Mouse (Mus musculus) intestine, postnatal 0 days (tissue): ENCODE results near the gene Lrfn3. TPM values are rescaled to one million over a fixed set of nuclear protein-coding genes. Genes with fewer than 3 reads are reported as not detected.
A peak's percentile ranks its signal among the peaks of the same experiment; 100 is the strongest.

Source experiments
- ATAC-seq: fragments of 200-750 bp; cut with Nextera tagmentation; 2 replicates; pipeline ENCODE4 v1.8.0; 2017; ENCODE audit warnings: mild to moderate bottlenecking, moderate TSS enrichment, moderate library complexity
- H3K27ac ChIP-seq: fragments of 300-500 bp; sonication (generic); 2 replicates; pipeline ENCODE4 v1.5.1; 2014; ENCODE audit warnings: mild to moderate bottlenecking, low read depth, low read length, moderate library complexity
- H3K27me3 ChIP-seq: fragments of 300-500 bp; sonication (generic); replicated peaks from 2 replicates; pipeline ENCODE4 v1.6.1; 2014; ENCODE audit warnings: low read length, mixed read lengths; ENCODE audit not compliant: control insufficient read depth, insufficient read depth
- H3K36me3 ChIP-seq: fragments of 300-500 bp; sonication (generic); 2 replicates; pipeline ENCODE4 v1.6.1; 2014; ENCODE audit warnings: mild to moderate bottlenecking, moderate library complexity; ENCODE audit not compliant: control insufficient read depth, insufficient read depth
- H3K4me1 ChIP-seq: fragments of 300-500 bp; sonication (generic); replicated peaks from 2 replicates; pipeline ENCODE4 v1.6.1; 2014; ENCODE audit warnings: antibody characterized with exemption, low read length, mixed read lengths; ENCODE audit not compliant: control insufficient read depth, insufficient read depth
- H3K4me2 ChIP-seq: fragments of 300-500 bp; sonication (generic); replicated peaks from 2 replicates; pipeline ENCODE4 v1.6.1; 2014; ENCODE audit warnings: low read depth, mild to moderate bottlenecking, moderate library complexity
- H3K4me3 ChIP-seq: fragments of 300-500 bp; sonication (generic); 2 replicates; pipeline ENCODE4 v1.5.1; 2014; ENCODE audit warnings: low read depth, low read length
- H3K9ac ChIP-seq: fragments of 300-500 bp; sonication (generic); 2 replicates; pipeline ENCODE4 v1.6.1; 2014; ENCODE audit warnings: mild to moderate bottlenecking, low read depth, low read length
- H3K9me3 ChIP-seq: fragments of 300-500 bp; sonication (generic); 2 replicates; pipeline ENCODE4 v1.6.1; 2016; ENCODE audit warnings: mixed run types; ENCODE audit not compliant: control insufficient read depth
- CTCF ChIP-seq: sonication (generic); IDR thresholded peaks from 2 replicates; pipeline ENCODE4 v1.5.1; 2016; ENCODE audit warnings: low read depth, mild to moderate bottlenecking, control low read depth, antibody characterized with exemption, moderate library complexity
- WGBS: fragments of 180-500 bp; shearing (Covaris S2); extraction: QIAGEN DNeasy Blood & Tissue Kit; methylation state at CpG from one replicate; pipeline ENCODE4 v1.1.7; 2014; 5-methylcytosine and 5-hydroxymethylcytosine counted together
- polyA plus RNA-seq: library from polyadenylated mRNA; unstranded; fragments of >200 nt; fragmentation: Nextera tagmentation; extraction: Ambion mirVana; gene quantifications from 2 replicates; pipeline ENCODE4 v1.2.1, GENCODE M21; 2015

Lrfn3 gene
- polyA plus RNA-seq, 1 experiment from 2014 or later: 1.1 TPM

DNA sequence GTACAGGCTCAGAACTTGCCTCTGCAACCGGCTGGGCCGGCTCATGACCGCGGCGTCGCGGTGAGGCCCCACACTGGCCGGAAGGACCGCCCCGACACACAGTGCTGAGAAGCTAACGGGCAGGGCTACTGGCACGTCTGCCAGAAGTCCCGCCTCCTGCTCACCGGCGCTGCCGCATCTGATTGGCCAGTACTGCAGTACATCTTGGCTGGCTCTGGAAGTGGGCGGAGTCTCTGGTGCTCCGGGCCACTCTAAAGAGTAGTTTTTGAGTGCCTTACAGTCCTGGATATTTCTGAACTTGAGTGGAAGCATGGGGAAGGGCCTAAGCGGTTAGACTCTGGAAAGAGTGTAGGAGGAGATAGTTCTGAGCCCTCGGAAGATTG lies 40.3 kb downstream of the Lrfn3 start:
- Histone ChIP-seq H3K27ac (peak overlapping the region; percentile 90), H3K36me3 (no peaks in the 10 kb centered on the region), H3K4me3 (peak overlapping the region; percentile 76), H3K4me1 (no peaks in the 10 kb centered on the region; the same call in 1 of the 2 replicates), H3K9me3 (no peaks in the 10 kb centered on the region), H3K4me2 (peak overlapping the region; percentile 96), H3K9ac (peak overlapping the region; percentile 80), H3K27me3 (no peaks in the 10 kb centered on the region)
- WGBS: under 1% methylated on average over 20 of the region's 20 CpGs
- no peak for TF ChIP-seq CTCF
- ATAC-seq: peak; percentile 96

DNA sequence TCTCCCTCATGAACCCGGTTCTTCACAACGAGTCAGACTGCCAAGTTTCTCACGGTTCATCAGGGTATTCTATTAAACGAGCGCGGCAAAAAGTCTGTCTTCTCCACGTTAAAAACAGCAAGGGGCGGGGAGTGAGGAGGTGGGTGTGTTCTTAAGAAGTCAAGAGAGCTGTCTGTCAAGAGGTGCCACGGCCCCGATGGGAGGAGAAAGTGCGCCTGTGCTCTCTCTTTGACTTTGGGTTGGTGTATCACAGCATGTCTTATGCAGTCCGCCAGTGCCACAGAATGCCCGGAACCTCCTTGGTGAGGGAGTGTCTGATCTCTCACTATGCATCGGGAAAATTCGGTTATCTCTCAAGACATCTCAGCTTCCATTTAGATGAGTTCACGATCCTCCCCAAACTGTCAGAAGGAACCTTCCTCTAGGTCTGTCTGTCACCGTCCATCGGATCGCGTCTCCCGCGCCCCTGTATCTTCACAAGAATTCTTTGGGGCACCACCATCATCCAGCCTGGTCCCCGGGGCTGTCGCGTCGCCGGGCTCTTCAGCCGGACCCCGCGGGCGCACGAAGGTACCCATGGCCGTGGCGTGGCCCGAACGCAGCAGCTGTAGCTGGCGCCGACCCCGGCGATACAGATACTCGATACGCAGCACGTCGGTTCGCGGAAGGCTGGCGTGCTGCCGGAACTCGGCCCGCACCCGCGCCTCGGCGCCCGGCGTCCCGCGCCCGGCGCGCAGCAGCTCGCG lies 40.9 kb downstream of the Lrfn3 start, which contains the start of gene E130208F15Rik:
Gene E130208F15Rik, plus strand, starts transcription at position 202 of the 746 bp plus-strand sequence.
- no peaks in the 10 kb centered on the region; the same call in 1 of the 2 replicates for H3K36me3 ChIP-seq
- no peaks in the 10 kb centered on the region for H3K27me3 ChIP-seq
- peak within 1 kb of the TSS; percentile 80 for H3K9ac ChIP-seq
- ATAC-seq: peak; percentile 19
- WGBS: under 1% methylated on average over 63 of the region's 63 CpGs
- no peaks in the 10 kb centered on the region for H3K9me3 ChIP-seq
- no peaks in the 10 kb centered on the region; the same call in 1 of the 2 replicates for H3K4me1 ChIP-seq
- no peak for TF ChIP-seq CTCF
- peak within 1 kb of the TSS; percentile 96 for H3K4me2 ChIP-seq
- peak within 1 kb of the TSS; percentile 90 for H3K27ac ChIP-seq
- H3K4me3 ChIP-seq: peak within 1 kb of the TSS; percentile 76

DNA sequence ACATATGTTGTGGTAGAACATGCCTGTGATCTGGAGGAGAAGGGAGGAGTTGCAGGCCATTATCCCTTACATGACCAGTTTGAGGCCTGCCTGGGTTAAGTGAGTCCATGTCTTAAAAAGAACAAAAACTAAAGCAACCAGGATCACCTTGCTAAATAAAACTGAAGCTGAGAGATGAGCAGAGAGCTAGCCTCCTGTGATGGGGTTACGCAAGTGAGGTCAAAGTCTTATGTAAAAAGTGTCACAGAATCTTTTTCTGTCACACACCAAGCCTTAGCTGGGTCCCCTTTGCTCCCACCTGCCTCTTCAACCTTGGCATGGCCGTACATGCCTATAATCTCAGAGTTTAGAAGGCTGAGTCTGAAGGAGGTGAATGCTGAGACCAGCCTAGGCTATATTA lies 41.6 kb downstream of the Lrfn3 start:
- 53% methylated on average over 2 of the region's 2 CpGs for WGBS
- no peak for ATAC-seq
- H3K9ac ChIP-seq: no peak overlapping the region
- no peaks in the 10 kb centered on the region; the same call in 1 of the 2 replicates for H3K36me3 ChIP-seq
- 0 out of 2 replicates have a peak overlapping the region, but pooled peaks have one; percentile 76 for H3K4me3 ChIP-seq
- TF ChIP-seq CTCF: no peak
- no peak overlapping the region for H3K27ac ChIP-seq
- H3K27me3 ChIP-seq: no peaks in the 10 kb centered on the region
- H3K4me2 ChIP-seq: peak overlapping the region; percentile 96; the same call in 1 of the 2 replicates
- H3K4me1 ChIP-seq: no peaks in the 10 kb centered on the region; the same call in 1 of the 2 replicates
- H3K9me3 ChIP-seq: no peaks in the 10 kb centered on the region

DNA sequence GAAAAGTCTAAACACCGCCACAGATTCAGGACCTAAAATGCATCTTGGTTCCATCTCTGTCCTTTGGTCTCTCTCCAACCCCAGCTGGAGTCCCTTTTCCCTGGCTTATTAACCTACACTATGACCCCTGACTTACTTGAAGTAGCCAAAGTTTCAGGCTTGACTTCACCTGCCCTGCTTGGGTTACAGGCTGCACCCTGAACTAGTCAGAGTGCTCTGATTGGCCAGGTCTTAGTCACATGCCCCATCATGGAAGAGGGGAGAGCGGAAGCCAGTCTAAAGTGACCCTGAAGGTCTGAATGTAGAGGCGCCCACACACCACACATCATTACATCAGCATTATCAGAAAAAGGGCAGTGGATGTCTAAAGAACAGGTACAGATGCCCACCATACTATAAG lies 44.4 kb downstream of the Lrfn3 start:
- Histone ChIP-seq H3K9ac (no peak overlapping the region), H3K36me3 (no peaks in the 10 kb centered on the region; the same call in 1 of the 2 replicates), H3K4me3 (no peak overlapping the region), H3K9me3 (no peaks in the 10 kb centered on the region), H3K4me1 (no peaks in the 10 kb centered on the region; the same call in 1 of the 2 replicates), H3K27me3 (no peaks in the 10 kb centered on the region), H3K4me2 (no peak overlapping the region), H3K27ac (no peak overlapping the region)
- WGBS: 94% methylated on average over 3 of the region's 3 CpGs
- TF ChIP-seq CTCF: no peak
- ATAC-seq: no peak

DNA sequence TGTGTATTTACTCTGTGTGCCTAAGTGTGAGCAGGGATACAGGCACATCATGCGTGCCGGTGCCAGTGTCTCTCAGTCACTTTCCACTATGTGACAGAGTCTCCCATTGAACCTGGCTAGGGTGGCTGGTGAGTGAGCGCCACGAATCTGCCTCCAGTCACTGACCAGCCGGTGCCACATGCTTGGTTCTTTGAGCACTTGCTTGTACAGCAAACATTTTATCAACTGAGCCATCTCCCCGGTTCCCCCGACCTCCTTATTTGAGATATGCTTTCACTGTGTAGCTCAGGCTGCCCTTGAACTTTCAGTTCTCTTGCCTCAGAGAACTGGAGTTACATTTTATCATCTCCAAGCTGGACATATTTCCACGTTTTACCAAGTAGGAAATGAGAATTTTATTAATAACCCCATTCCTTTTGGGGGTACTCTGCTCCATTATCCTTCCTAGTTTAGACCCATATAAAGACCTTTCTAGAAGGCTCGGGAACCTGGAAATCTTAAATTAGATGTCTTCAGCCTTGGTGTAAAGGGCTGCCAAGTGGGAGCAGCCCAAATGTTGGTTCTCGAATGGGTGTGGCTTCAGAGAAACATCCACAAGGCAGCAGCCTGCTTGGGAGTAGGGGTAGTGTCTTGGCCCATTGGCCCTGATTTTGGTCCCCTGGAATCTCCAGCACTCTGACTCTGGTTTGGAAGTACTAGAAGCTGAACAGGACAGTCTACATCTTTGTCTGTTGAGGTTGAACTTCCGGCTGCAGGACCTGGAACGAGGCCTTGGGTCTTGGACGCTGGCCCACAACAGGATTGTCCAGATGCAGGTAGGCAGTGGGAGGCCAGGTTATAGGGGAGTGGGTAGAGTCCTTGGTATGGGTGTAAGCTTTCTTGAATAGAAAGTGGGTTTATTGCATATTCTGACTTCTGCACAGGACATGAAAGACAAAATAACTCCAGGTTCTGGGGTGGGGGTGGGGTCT lies 46.7 kb downstream of the Lrfn3 start:
- no peak for TF ChIP-seq CTCF
- ATAC-seq: no peak
- Histone ChIP-seq H3K27ac (no peak overlapping the region), H3K4me2 (peak overlapping the region; percentile 66), H3K9me3 (no peaks in the 10 kb centered on the region), H3K4me3 (peak overlapping the region; percentile 36), H3K36me3 (peaks cover 9% of the 10 kb centered on the region; the same call in 1 of the 2 replicates), H3K27me3 (no peaks in the 10 kb centered on the region), H3K9ac (no peak overlapping the region), H3K4me1 (no peaks in the 10 kb centered on the region)
- 59% methylated on average over 13 of the region's 13 CpGs for WGBS

DNA sequence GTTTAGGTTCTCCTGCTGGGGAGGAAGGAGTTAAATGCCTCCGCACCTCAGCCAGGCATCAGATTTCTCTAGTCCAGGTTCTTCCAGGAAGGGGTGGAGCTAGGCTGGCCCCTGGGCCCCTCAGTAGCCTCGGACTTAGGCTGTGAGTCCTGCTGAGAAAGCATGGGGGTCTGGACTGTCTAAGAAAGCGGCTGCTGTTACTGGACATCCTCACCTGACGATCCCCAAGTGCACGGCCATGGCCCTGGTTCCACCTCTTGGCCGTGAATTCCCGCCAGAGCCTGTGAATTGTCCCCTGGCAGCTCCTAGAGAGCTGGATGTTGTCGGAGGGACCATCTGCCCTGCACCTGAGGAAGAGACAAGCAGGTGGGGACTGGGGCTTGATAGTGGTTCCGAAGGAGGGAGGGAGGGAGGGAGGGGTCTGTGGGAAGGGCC lies 47.8 kb downstream of the Lrfn3 start, which contains the start of gene Syne4:
Gene Syne4, plus strand, starts transcription at position 87 of the 435 bp plus-strand sequence.
- H3K9ac ChIP-seq: peak within 1 kb of the TSS; percentile 23; the same call in 1 of the 2 replicates
- no peak for TF ChIP-seq CTCF
- H3K9me3 ChIP-seq: no peaks in the 10 kb centered on the region
- no peaks in the 10 kb centered on the region for H3K27me3 ChIP-seq
- ATAC-seq: peak; percentile 46
- peak within 1 kb of the TSS; percentile 36 for H3K4me3 ChIP-seq
- WGBS: 2% methylated on average over 9 of the region's 9 CpGs
- H3K4me2 ChIP-seq: peak within 1 kb of the TSS; percentile 66
- H3K27ac ChIP-seq: no peak within 1 kb of the TSS
- H3K36me3 ChIP-seq: peaks cover 9% of the 10 kb centered on the region; the same call in 1 of the 2 replicates
- H3K4me1 ChIP-seq: no peaks in the 10 kb centered on the region
